Mouse (Mus musculus) limb, embryonic 15.5 days (tissue): ENCODE data around the gene Rpa2. TPM values are rescaled to one million over a fixed set of nuclear protein-coding genes. Genes with fewer than 3 reads are reported as not detected.

ENCODE experiments used
- ATAC-seq: fragments of 200-750 bp; cut with Nextera tagmentation; 2 replicates; pipeline ENCODE4 v1.8.0; 2017; ENCODE audit warnings: low read depth, moderate TSS enrichment; ENCODE audit not compliant: insufficient number of reproducible peaks, low FRiP score, low TSS enrichment
- H3K27ac ChIP-seq: fragments of 300-500 bp; sonication (generic); 2 replicates; pipeline ENCODE4 v1.5.1; 2015; ENCODE audit warnings: moderate library complexity, mild to moderate bottlenecking, inconsistent platforms
- H3K27me3 ChIP-seq: fragments of 300-500 bp; sonication (generic); 2 replicates; pipeline ENCODE4 v1.6.1; 2015; ENCODE audit warnings: inconsistent platforms
- H3K36me3 ChIP-seq: fragments of 300-500 bp; sonication (generic); 2 replicates; pipeline ENCODE4 v1.6.1; 2015; ENCODE audit warnings: inconsistent platforms
- H3K4me1 ChIP-seq: fragments of 300-500 bp; sonication (generic); 2 replicates; pipeline ENCODE4 v1.6.1; 2015; ENCODE audit warnings: inconsistent platforms
- H3K4me2 ChIP-seq: fragments of 300-500 bp; sonication (generic); 2 replicates; pipeline ENCODE4 v1.6.1; 2015; ENCODE audit warnings: mild to moderate bottlenecking, inconsistent platforms
- H3K4me3 ChIP-seq: fragments of 300-500 bp; sonication (generic); 2 replicates; pipeline ENCODE4 v1.5.1; 2015; ENCODE audit warnings: mild to moderate bottlenecking, inconsistent platforms
- H3K9ac ChIP-seq: fragments of 300-500 bp; sonication (generic); 2 replicates; pipeline ENCODE4 v1.6.1; 2015; ENCODE audit warnings: inconsistent platforms
- H3K9me3 ChIP-seq: fragments of 300-500 bp; sonication (generic); 2 replicates; pipeline ENCODE4 v1.6.1; 2016; ENCODE audit warnings: inconsistent platforms
- WGBS: fragments of 180-500 bp; shearing (Covaris S2); methylation state at CpG from one replicate; pipeline ENCODE4 v1.1.7; 2015; 5-methylcytosine and 5-hydroxymethylcytosine counted together
- polyA plus RNA-seq: library from polyadenylated mRNA; unstranded; fragments of >200 nt; fragmentation: Nextera tagmentation; extraction: Ambion mirVana; gene quantifications from 2 replicates; pipeline ENCODE4 v1.2.1, GENCODE M21; 2015

Rpa2 gene
- polyA plus RNA-seq, 1 experiment from 2014 or later = 105 TPM

DNA sequence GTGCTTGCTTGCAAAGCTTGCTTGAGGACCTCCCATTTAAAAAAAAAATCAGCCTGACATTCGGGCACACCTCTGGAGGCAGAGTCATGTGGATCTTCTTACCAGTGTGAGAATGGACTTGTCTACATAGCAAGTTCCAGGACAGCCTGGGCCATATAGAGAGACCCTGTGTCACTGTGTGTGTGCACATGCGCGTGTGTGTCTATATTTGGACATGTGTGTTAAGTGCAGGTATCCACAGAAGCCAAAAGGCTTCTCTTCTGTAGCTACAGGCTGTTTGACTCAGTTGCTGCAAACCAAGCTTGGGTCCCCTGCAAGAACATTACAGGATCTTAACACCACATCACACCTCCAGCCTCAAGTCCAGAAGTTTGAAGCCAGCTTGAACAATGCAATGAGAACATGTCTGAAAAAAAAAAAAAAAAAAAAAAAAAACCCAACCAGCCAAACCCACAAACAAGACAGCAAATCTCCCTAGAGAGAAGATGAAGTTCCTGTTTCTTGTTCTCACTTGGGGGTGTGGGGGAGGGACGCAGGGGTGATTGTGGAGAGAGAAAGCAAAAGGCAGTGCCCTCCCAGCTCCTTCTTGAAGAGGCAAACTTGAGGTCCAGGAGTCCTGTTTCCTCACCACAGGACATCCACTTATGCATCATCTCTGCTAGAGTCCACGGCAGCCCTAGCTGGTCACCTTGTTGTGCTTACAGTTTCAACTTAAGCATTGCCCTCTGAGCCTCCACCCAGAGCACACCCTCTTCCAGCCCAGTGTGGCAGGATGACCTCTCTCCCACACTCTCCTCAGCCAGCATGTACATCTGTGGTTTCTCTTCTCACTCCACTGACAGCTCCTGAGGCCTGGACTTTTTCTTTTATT is 39.9 kb downstream of the Rpa2 start:
- H3K9me3 ChIP-seq = no peaks in the 10 kb centered on the region
- H3K27ac ChIP-seq = no peak overlapping the region
- no peaks in the 10 kb centered on the region for H3K36me3 ChIP-seq
- no peaks in the 10 kb centered on the region for H3K27me3 ChIP-seq
- H3K4me1 ChIP-seq = no peaks in the 10 kb centered on the region
- no peak for ATAC-seq
- H3K9ac ChIP-seq = no peak overlapping the region
- 66% methylated on average over 5 of the region's 5 CpGs for WGBS
- H3K4me3 ChIP-seq = no peak overlapping the region
- no peak overlapping the region for H3K4me2 ChIP-seq

DNA sequence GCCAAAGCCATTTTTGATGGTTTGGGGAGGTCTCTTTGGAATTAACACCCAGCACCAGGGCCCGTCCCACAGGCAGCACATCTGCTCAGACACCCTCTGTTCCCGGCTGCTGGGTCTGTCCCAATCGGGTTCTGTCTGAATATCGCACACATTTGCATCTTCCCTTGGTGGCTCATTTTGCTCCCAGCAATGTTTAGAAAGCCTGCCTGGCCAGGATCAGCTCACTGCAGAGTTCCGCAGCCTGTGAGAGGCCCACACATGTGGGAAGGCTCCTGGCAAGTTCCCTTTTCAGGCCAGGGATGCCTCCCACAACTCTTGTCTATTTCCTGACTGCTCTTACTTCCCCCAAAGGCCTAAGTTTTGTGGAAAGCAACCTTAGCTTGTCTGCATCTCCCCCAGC is 41.5 kb downstream of the Rpa2 start:
- H3K27me3 ChIP-seq = no peaks in the 10 kb centered on the region
- no peak for ATAC-seq
- no peak overlapping the region for H3K27ac ChIP-seq
- no peaks in the 10 kb centered on the region for H3K9me3 ChIP-seq
- no peak overlapping the region for H3K4me3 ChIP-seq
- WGBS = 81% methylated on average over 5 of the region's 5 CpGs
- H3K4me1 ChIP-seq = no peaks in the 10 kb centered on the region
- no peak overlapping the region for H3K4me2 ChIP-seq
- H3K9ac ChIP-seq = no peak overlapping the region
- H3K36me3 ChIP-seq = no peaks in the 10 kb centered on the region

DNA sequence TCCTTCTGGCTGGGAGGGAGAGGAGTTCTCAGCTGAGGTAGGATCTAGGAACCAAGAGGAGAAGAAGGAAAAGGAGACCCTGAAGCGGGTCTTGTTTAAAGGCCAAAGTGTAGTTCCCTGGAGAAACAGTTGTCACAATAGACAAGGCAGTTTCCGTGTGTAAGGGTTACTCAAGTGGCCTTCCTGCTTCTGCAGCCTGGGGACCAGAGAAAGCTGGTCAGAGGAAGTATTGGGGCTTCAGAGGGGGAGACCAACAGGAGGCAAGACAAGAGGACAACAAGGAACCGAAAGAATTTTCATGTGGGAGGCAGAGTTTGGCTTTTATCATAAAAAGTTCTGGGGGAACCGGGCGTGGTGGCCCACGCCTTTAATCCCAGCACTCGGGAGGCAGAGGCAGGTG is 48.3 kb downstream of the Rpa2 start:
- Histone ChIP-seq H3K9me3 (no peaks in the 10 kb centered on the region; the same call in 1 of the 2 replicates), H3K27me3 (no peaks in the 10 kb centered on the region), H3K27ac (no peak overlapping the region), H3K4me1 (no peaks in the 10 kb centered on the region), H3K36me3 (no peaks in the 10 kb centered on the region), H3K9ac (no peak overlapping the region), H3K4me2 (no peak overlapping the region), H3K4me3 (no peak overlapping the region)
- ATAC-seq = no peak
- 79% methylated on average over 7 of the region's 7 CpGs for WGBS

DNA sequence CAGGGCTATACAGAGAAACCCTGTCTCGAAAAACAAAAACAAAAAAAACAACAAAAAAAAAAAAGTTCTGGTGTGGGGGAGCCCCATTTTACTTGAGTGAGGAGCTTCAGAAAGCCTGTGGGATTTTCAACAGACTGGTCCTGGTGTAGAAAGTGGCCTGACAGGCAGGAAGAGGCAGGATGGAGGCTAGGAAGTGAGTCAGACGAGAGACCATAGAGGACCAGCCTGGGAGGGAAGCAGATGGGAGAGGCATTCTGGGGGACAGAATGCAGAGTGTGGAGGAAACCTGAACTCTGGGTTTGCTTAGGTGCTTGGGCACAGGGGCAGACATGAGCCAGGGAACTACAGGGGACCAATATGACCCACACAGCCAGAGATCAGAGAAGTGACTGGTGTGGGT is 48.7 kb downstream of the Rpa2 start:
- no peak for ATAC-seq
- WGBS = 65% methylated on average over 2 of the region's 2 CpGs
- no peak overlapping the region for H3K27ac ChIP-seq
- H3K36me3 ChIP-seq = no peaks in the 10 kb centered on the region
- no peak overlapping the region for H3K4me3 ChIP-seq
- H3K27me3 ChIP-seq = no peaks in the 10 kb centered on the region
- no peak overlapping the region for H3K9ac ChIP-seq
- H3K4me2 ChIP-seq = no peak overlapping the region
- H3K9me3 ChIP-seq = no peaks in the 10 kb centered on the region; the same call in 1 of the 2 replicates
- H3K4me1 ChIP-seq = no peaks in the 10 kb centered on the region

DNA sequence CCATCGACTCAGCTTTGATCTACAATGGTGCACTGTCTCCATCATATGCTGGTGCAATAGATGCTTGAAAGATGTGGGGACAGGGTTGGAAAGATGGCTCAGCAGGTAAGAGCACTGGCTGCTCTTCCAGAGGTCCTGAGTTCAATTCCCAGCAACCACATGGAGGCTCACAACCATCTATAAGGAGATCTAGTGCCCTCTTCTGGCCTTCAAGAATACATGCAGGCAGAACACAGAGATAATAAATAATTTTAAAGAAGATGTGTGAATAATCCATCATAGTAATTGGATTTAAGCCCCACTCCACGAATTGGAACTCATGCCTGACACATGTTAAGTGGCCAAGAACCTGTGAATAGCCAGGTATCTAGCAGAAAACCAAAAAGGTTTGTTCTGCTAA is 50.3 kb downstream of the Rpa2 start:
- no peak overlapping the region for H3K4me3 ChIP-seq
- ATAC-seq = no peak
- WGBS = 52% methylated on average over 2 of the region's 2 CpGs
- no peak overlapping the region for H3K9ac ChIP-seq
- no peak overlapping the region for H3K4me2 ChIP-seq
- H3K9me3 ChIP-seq = no peaks in the 10 kb centered on the region; the same call in 1 of the 2 replicates
- H3K27ac ChIP-seq = no peak overlapping the region
- H3K27me3 ChIP-seq = no peaks in the 10 kb centered on the region
- no peaks in the 10 kb centered on the region for H3K36me3 ChIP-seq
- H3K4me1 ChIP-seq = no peaks in the 10 kb centered on the region

DNA sequence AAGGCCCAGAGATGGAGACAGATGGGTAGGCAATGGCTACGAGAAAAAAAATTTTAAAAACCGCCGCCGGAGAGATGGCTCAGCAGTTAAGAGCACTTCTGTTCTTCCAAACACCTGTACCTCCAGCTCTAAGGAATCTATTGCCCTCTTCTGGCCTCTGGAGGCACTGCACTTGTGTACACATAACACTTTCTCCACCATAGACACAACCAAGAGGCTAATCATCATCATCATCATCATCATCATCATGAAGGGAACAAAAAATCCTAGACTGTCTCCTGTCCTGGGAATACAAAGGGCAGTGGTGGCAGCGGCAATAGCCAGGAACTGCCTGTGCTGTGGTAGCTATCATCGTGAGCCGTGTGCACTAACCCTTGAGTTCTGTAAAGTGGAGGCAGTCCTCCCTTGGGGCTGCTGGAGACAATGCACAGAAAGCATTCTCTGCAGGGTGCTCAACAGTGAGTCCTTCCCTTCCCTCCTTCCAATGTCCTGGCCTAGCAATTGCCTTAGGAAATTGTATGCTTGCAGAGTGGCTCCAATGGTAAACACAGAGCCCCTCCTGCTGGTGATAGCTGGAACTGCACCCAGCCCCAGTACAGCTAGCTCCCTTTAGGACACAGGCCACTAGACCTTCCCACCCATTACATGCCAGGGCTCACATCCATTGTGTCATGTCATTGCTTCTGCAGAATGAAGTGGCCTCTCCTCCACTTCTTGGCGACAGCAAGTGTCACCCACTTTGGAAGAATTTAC is 55.7 kb downstream of the Rpa2 start:
- Histone ChIP-seq H3K4me2 (no peak overlapping the region), H3K36me3 (peaks cover 39% of the 10 kb centered on the region), H3K9ac (no peak overlapping the region), H3K9me3 (no peaks in the 10 kb centered on the region; the same call in 1 of the 2 replicates), H3K4me1 (no peaks in the 10 kb centered on the region), H3K4me3 (no peak overlapping the region), H3K27ac (no peak overlapping the region), H3K27me3 (no peaks in the 10 kb centered on the region)
- ATAC-seq = no peak
- WGBS = 73% methylated on average over 8 of the region's 8 CpGs

Other genes with a start within 250 kb of the Rpa2 start
- gene Atpif1, start 234.7 kb upstream of the Rpa2 start, polyA plus RNA-seq = 746 and 799 TPM in 2 replicates
- 129 and 131 TPM in 2 replicates for gene Dnajc8, start 232.8 kb upstream of the Rpa2 start, polyA plus RNA-seq
- gene Ptafr, start 204.3 kb upstream of the Rpa2 start, polyA plus RNA-seq = 1.1 and 1.4 TPM in 2 replicates
- gene Eya3, start 129.3 kb upstream of the Rpa2 start, polyA plus RNA-seq = 25.2 and 25.5 TPM in 2 replicates
- 6.0 and 7.2 TPM in 2 replicates for gene Xkr8, start 35.8 kb upstream of the Rpa2 start, polyA plus RNA-seq
- 7.8 and 7.9 TPM in 2 replicates for gene Smpdl3b, start 11.1 kb upstream of the Rpa2 start, polyA plus RNA-seq
- gene Themis2, start 28.1 kb downstream of the Rpa2 start, polyA plus RNA-seq = 1.3 and 1.8 TPM in 2 replicates
- gene Ppp1r8, start 74.8 kb downstream of the Rpa2 start, polyA plus RNA-seq = 40.2 and 51.9 TPM in 2 replicates
- 61.6 and 63.4 TPM in 2 replicates for gene Stx12, start 116.2 kb downstream of the Rpa2 start, polyA plus RNA-seq
- 43.9 and 47.4 TPM in 2 replicates for gene Fam76a, start 154.2 kb downstream of the Rpa2 start, polyA plus RNA-seq
- 0.36 and 0.41 TPM in 2 replicates for gene Fgr, start 205.8 kb downstream of the Rpa2 start, polyA plus RNA-seq
- gene Ahdc1, start 242.9 kb downstream of the Rpa2 start, polyA plus RNA-seq = 10.7 and 13.2 TPM in 2 replicates